Mouse (Mus musculus) forebrain, embryonic 11.5 days (tissue): ENCODE measurements around the gene G3bp2. TPM values are rescaled to one million over a fixed set of nuclear protein-coding genes. Genes with fewer than 3 reads are reported as not detected.
A peak's percentile ranks its signal among the peaks of the same experiment; 100 is the strongest.

ENCODE experiments used
- ATAC-seq: fragments of 200-750 bp; cut with Nextera tagmentation; replicated peaks from 2 replicates; pipeline ENCODE4 v1.8.0; 2017; ENCODE audit warnings: moderate TSS enrichment; ENCODE audit not compliant: low FRiP score
- DNase-seq: peaks from one replicate; pipeline ENCODE4 v3.0.0-alpha.2; 2017; ENCODE audit warnings: low spot score
- H3K27ac ChIP-seq: fragments of 300-500 bp; sonication (generic); 2 replicates; pipeline ENCODE4 v1.5.1; 2014; ENCODE audit warnings: low read depth, low read length
- H3K27me3 ChIP-seq: fragments of 300-500 bp; sonication (generic); 2 replicates; pipeline ENCODE4 v1.6.1; 2014; ENCODE audit warnings: mild to moderate bottlenecking, low read length, mixed read lengths; ENCODE audit not compliant: control insufficient read depth, insufficient read depth
- H3K36me3 ChIP-seq: fragments of 300-500 bp; sonication (generic); 2 replicates; pipeline ENCODE4 v1.6.1; 2014; ENCODE audit warnings: mild to moderate bottlenecking, low read length, moderate library complexity, mixed read lengths; ENCODE audit not compliant: control insufficient read depth, insufficient read depth
- H3K4me1 ChIP-seq: fragments of 300-500 bp; sonication (generic); replicated peaks from 2 replicates; pipeline ENCODE4 v1.6.1; 2014; ENCODE audit warnings: low read length, mixed read lengths; ENCODE audit not compliant: control insufficient read depth, insufficient read depth
- H3K4me2 ChIP-seq: fragments of 300-500 bp; sonication (generic); 2 replicates; pipeline ENCODE4 v1.6.1; 2014; ENCODE audit warnings: low read depth, mild to moderate bottlenecking, low read length, moderate library complexity, mixed read lengths; ENCODE audit not compliant: severe bottlenecking
- H3K4me3 ChIP-seq: fragments of 300-500 bp; sonication (generic); 2 replicates; pipeline ENCODE4 v1.5.1; 2014; ENCODE audit warnings: low read depth, low read length
- H3K9ac ChIP-seq: fragments of 300-500 bp; sonication (generic); 2 replicates; pipeline ENCODE4 v1.6.1; 2014; ENCODE audit warnings: low read length
- H3K9me3 ChIP-seq: fragments of 300-500 bp; sonication (generic); 2 replicates; pipeline ENCODE4 v1.6.1; 2016; ENCODE audit warnings: low read length, mixed read lengths; ENCODE audit not compliant: control insufficient read depth
- WGBS: fragments of 180-500 bp; shearing (Covaris S2); extraction: QIAGEN DNeasy Blood & Tissue Kit; methylation state at CpG from one replicate; pipeline ENCODE4 v1.1.7; 2014; 5-methylcytosine and 5-hydroxymethylcytosine counted together
- polyA plus RNA-seq: library from polyadenylated mRNA; unstranded; fragments of >200 nt; fragmentation: Nextera tagmentation; extraction: Ambion mirVana; gene quantifications from 2 replicates; pipeline ENCODE4 v1.2.1, GENCODE M21; 2014

G3bp2 gene
- polyA plus RNA-seq, 1 experiment from 2014 or later = 276 TPM

GRCm38 (mm10) chr5:92125446-92125845 is 41.9 kb upstream of the G3bp2 start:
- ATAC-seq (no peak), DNase-seq (no peak)
- Histone ChIP-seq H3K4me2 (no peak overlapping the region), H3K27me3 (no peaks in the 10 kb centered on the region), H3K4me3 (no peak overlapping the region), H3K9me3 (no peaks in the 10 kb centered on the region), H3K27ac (no peak overlapping the region), H3K36me3 (no peaks in the 10 kb centered on the region), H3K9ac (no peak overlapping the region), H3K4me1 (no peaks in the 10 kb centered on the region)
- 95% methylated on average over 3 of the region's 3 CpGs for WGBS

- H3K4me3 ChIP-seq = no peak overlapping the region
- 89% methylated on average over 4 of the region's 4 CpGs for WGBS
- no peaks in the 10 kb centered on the region for H3K4me1 ChIP-seq
- H3K27ac ChIP-seq = no peak overlapping the region
- H3K9ac ChIP-seq = no peak overlapping the region
- H3K9me3 ChIP-seq = no peaks in the 10 kb centered on the region
- no peaks in the 10 kb centered on the region for H3K27me3 ChIP-seq
- no peaks in the 10 kb centered on the region for H3K36me3 ChIP-seq
- ATAC-seq = no peak
- no peak overlapping the region for H3K4me2 ChIP-seq
- DNase-seq = no peak
These were observed 38.1 kb upstream of the G3bp2 start for GRCm38 (mm10) chr5:92121636-92122035.

DNA sequence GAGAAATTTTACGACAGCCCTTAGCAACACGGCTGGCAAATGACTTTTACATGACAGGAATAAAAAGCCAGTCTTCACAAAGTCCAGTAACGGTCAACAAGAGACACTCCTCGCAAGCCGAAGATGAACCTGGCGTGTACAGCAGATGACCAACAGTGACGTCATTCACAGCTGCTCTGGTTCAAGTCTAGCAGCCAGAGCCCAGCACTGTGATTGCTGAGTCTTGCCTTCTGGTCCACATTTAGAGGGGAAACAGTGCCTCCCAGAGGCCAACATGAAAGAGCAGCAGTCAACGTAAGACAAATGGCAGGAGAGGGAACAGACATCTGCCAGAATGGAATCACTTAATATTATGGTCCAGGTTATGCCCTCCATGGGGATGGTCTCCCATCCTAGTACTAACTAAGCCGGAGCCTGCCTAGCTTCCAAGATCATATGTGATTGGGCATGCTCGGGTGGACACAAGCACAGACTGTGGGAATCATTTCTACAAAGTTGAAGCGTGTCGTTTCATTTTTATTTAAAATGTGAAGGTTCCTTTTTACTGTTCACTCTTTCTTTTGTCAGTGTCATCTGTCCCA is 34.4 kb upstream of the G3bp2 start:
- peak; percentile 70 for DNase-seq
- H3K4me2 ChIP-seq = no peak overlapping the region
- H3K27me3 ChIP-seq = no peaks in the 10 kb centered on the region
- H3K9ac ChIP-seq = no peak overlapping the region
- peak; percentile 65; the same call in 1 of the 2 replicates for ATAC-seq
- H3K9me3 ChIP-seq = no peaks in the 10 kb centered on the region
- H3K36me3 ChIP-seq = no peaks in the 10 kb centered on the region
- no peak overlapping the region for H3K27ac ChIP-seq
- 58% methylated on average over 12 of the region's 12 CpGs for WGBS
- H3K4me1 ChIP-seq = no peaks in the 10 kb centered on the region
- no peak overlapping the region for H3K4me3 ChIP-seq

GRCm38 (mm10) chr5:92114939-92115338 is 31.4 kb upstream of the G3bp2 start:
- no peaks in the 10 kb centered on the region for H3K27me3 ChIP-seq
- no peak overlapping the region for H3K9ac ChIP-seq
- ATAC-seq = no peak
- H3K36me3 ChIP-seq = no peaks in the 10 kb centered on the region
- H3K4me1 ChIP-seq = no peaks in the 10 kb centered on the region
- H3K4me2 ChIP-seq = no peak overlapping the region
- no peak overlapping the region for H3K4me3 ChIP-seq
- WGBS = 91% methylated on average over 2 of the region's 2 CpGs
- H3K27ac ChIP-seq = no peak overlapping the region
- no peaks in the 10 kb centered on the region for H3K9me3 ChIP-seq
- no peak for DNase-seq

DNA sequence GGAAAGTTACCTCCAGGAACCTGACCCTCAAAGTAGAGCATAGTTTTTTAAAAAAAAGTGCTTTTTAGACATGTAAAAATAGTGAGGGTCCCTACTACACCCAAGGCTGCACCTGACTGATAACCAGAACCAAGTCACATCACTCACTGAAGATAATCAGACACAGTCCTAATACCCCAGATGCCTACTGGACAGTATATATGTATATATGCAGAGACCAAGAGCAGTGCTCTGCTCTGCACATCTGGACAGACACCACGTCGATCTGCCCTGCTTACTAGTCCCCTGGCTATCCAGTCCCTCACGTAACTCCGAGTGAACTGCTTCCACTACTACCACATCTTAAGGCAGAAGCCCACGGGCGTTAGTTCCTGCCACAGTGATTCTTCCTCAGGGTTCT is 30.7 kb upstream of the G3bp2 start:
- no peak for DNase-seq
- Histone ChIP-seq H3K4me2 (no peak overlapping the region), H3K4me3 (no peak overlapping the region), H3K27me3 (no peaks in the 10 kb centered on the region), H3K27ac (no peak overlapping the region), H3K9ac (no peak overlapping the region), H3K36me3 (no peaks in the 10 kb centered on the region), H3K4me1 (no peaks in the 10 kb centered on the region), H3K9me3 (no peaks in the 10 kb centered on the region)
- ATAC-seq = no peak
- WGBS = 83% methylated on average over 6 of the region's 6 CpGs

GRCm38 (mm10) chr5:92113484-92113883 is 30.0 kb upstream of the G3bp2 start:
- no peak for ATAC-seq
- Histone ChIP-seq H3K4me3 (no peak overlapping the region), H3K9ac (no peak overlapping the region), H3K27me3 (no peaks in the 10 kb centered on the region), H3K36me3 (no peaks in the 10 kb centered on the region), H3K9me3 (no peaks in the 10 kb centered on the region), H3K4me2 (no peak overlapping the region), H3K27ac (no peak overlapping the region), H3K4me1 (no peaks in the 10 kb centered on the region)
- no peak for DNase-seq
- 84% methylated on average over 7 of the region's 7 CpGs for WGBS

DNA sequence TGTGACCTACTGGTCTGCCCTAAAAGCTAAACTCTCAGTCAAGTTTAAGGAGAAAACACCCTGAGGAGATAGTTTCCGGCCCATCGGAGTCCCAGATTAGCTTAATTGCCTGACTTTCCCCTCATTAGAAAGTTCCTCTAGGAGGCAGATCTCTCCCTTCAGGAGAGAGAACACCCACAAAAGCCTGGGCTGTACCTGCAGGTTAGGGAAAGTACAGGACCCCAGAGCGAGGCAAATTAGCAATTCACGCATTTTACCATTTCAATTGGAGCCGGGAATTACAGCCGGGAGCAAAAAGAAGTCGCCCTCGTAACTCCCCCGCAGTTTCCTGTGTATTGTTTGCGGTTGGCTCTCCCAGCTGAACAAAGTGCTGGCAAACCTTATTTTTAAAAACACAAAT is 29.1 kb upstream of the G3bp2 start:
- H3K36me3 ChIP-seq = no peaks in the 10 kb centered on the region
- under 1% methylated on average over 10 of the region's 10 CpGs for WGBS
- DNase-seq (no peak), ATAC-seq (no peak)
- no peak overlapping the region for H3K9ac ChIP-seq
- H3K4me3 ChIP-seq = no peak overlapping the region
- no peaks in the 10 kb centered on the region for H3K27me3 ChIP-seq
- H3K4me2 ChIP-seq = peak overlapping the region; percentile 24; the same call in 1 of the 2 replicates
- H3K4me1 ChIP-seq = no peaks in the 10 kb centered on the region
- H3K9me3 ChIP-seq = no peaks in the 10 kb centered on the region
- H3K27ac ChIP-seq = no peak overlapping the region

DNA sequence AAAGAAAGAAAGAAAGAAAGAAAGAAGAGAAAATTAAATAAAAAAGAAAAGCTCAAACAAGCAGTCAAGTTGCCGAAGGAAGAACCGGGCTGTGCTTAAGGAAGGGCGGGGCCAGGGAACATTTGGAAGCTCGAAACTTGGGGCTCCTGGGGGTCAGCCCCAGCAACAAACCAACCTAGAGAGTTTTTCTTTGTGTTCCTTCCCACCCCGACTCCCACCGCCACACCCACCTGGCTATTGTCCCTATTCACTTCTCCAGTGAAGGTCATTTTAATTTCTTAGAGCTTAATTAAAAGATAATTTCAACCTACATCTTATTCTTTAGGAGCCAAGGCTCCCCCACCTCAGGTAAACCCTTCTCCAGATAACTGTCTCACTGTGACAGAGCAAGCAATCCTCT is 28.7 kb upstream of the G3bp2 start:
- Histone ChIP-seq H3K4me3 (no peak overlapping the region), H3K9me3 (no peaks in the 10 kb centered on the region)
- WGBS = 11% methylated on average over 6 of the region's 6 CpGs

GRCm38 (mm10) chr5:92110818-92111355 is 27.4 kb upstream of the G3bp2 start:
- no peak overlapping the region for H3K9ac ChIP-seq
- H3K27me3 ChIP-seq = no peaks in the 10 kb centered on the region
- H3K4me1 ChIP-seq = no peaks in the 10 kb centered on the region
- WGBS = 90% methylated on average over 5 of the region's 5 CpGs
- no peak overlapping the region for H3K4me2 ChIP-seq
- no peak overlapping the region for H3K27ac ChIP-seq
- no peaks in the 10 kb centered on the region for H3K9me3 ChIP-seq
- ATAC-seq (no peak), DNase-seq (no peak)
- H3K4me3 ChIP-seq = no peak overlapping the region
- no peaks in the 10 kb centered on the region for H3K36me3 ChIP-seq

More for the DNA sequence above, 28.7 kb upstream of the G3bp2 start:
- H3K9ac ChIP-seq = no peak overlapping the region
- H3K27me3 ChIP-seq = no peaks in the 10 kb centered on the region
- no peaks in the 10 kb centered on the region for H3K36me3 ChIP-seq
- no peak overlapping the region for H3K27ac ChIP-seq
- no peak for ATAC-seq
- H3K4me1 ChIP-seq = no peaks in the 10 kb centered on the region
- DNase-seq = no peak
- H3K4me2 ChIP-seq = peak overlapping the region; percentile 24; the same call in 1 of the 2 replicates
